Mouse (Mus musculus): Measurements from ENCODE around the gene Ulk4. TPM values are rescaled to one million over a fixed set of nuclear protein-coding genes. Genes with fewer than 3 reads are reported as not detected.

The Ulk4 gene
- polyA plus RNA-seq, 2 experiments: 0.40 to 30.5 TPM

DNA sequence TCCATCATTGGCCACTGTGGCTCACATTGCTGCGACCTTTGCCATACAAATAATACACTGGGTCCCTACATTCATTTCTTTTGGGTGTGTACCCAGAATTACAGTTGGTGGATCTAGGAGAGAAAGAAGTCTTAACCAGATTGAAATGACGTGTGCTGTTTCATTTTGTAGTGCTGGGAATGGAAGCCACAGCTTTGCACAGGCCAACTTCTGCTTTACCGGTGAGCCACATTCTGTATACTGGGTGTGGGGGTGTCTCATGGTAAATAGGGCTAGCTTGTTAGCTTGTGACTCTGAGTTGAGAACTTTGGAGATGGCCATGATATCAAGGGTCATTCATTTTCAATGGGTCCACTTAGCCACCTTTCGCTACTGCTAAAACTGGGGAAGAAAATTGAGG, 28.5 kb upstream of the Ulk4 start:
- H3K27me3 ChIP-seq (ENCODE audit: control insufficient read depth, insufficient read depth, low read length): no peaks in the 10 kb centered on the region
- H3K27ac ChIP-seq: no peak overlapping the region
- TF ChIP-seq EP300 (IDR thresholded peaks at IDR 0.05; ENCODE audit: low read depth) (no peak), CTCF (IDR thresholded peaks at IDR 0.05; ENCODE audit: low read depth) (no peak)
- H3K4me2 ChIP-seq (ENCODE audit: low read depth): no peak overlapping the region
- no peaks in the 10 kb centered on the region for H3K4me1 ChIP-seq (replicated peaks; ENCODE audit: control insufficient read depth in 2 of 2, insufficient read depth in 2 of 2, low read length in 1 of 2)
- no peak for DNase-seq (ENCODE audit: low read depth in 3 of 3, low spot score in 3 of 3)
- WGBS (ENCODE audit: insufficient replicate concordance): 70% methylated on average over 4 of the region's 4 CpGs
- H3K36me3 ChIP-seq (replicated peaks; ENCODE audit: control insufficient read depth, insufficient read depth, low read depth): no peaks in the 10 kb centered on the region
- H3K9me3 ChIP-seq (ENCODE audit: control insufficient read depth, low read length): no peaks in the 10 kb centered on the region
- H3K4me3 ChIP-seq (ENCODE audit: insufficient read depth in 1 of 2, low read depth in 2 of 2, low read length in 2 of 2): no peak overlapping the region
- no peak overlapping the region for H3K9ac ChIP-seq (replicated peaks)
- no peak for ATAC-seq (ENCODE audit: insufficient read depth)

DNA sequence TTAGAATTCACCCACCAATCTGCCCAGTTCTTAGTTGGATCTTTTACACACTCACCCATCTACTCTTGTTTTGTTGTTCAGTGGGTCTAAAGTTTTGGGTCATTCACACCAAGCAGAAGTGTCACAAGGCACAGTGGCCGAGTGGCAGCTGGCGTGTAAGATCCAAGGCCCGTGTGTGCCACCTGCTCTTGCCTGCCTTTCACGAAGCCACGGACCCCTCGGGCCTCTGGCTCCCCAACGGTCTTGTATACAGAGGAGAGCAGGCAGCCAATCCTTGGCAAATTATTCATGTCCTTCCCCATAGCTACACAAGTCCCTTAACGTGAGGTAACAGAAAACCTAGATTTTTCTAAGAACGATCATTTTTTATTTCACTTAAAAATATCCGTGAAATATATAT, 27.5 kb upstream of the Ulk4 start:
- 68% methylated on average over 10 of the region's 10 CpGs for WGBS (ENCODE audit: insufficient replicate concordance)
- TF ChIP-seq EP300 (IDR thresholded peaks at IDR 0.05; ENCODE audit: low read depth) (no peak), CTCF (IDR thresholded peaks at IDR 0.05; ENCODE audit: low read depth) (no peak)
- H3K4me2 ChIP-seq (ENCODE audit: low read depth): no peak overlapping the region
- no peak for DNase-seq (ENCODE audit: low read depth in 3 of 3, low spot score in 3 of 3)
- no peaks in the 10 kb centered on the region for H3K36me3 ChIP-seq (replicated peaks; ENCODE audit: control insufficient read depth, insufficient read depth, low read depth)
- H3K27me3 ChIP-seq (ENCODE audit: control insufficient read depth, insufficient read depth, low read length): no peaks in the 10 kb centered on the region
- no peak overlapping the region for H3K27ac ChIP-seq
- peaks cover 0 to under 1% of the 10 kb centered on the region in 2 experiments; a peak in 1 of 4 replicates for H3K4me1 ChIP-seq (replicated peaks; ENCODE audit: control insufficient read depth in 2 of 2, insufficient read depth in 2 of 2, low read length in 1 of 2)
- H3K4me3 ChIP-seq (ENCODE audit: insufficient read depth in 1 of 2, low read depth in 2 of 2, low read length in 2 of 2): no peak overlapping the region
- no peak overlapping the region for H3K9ac ChIP-seq (replicated peaks)
- no peak for ATAC-seq (ENCODE audit: insufficient read depth)
- no peaks in the 10 kb centered on the region for H3K9me3 ChIP-seq (ENCODE audit: control insufficient read depth, low read length)

DNA sequence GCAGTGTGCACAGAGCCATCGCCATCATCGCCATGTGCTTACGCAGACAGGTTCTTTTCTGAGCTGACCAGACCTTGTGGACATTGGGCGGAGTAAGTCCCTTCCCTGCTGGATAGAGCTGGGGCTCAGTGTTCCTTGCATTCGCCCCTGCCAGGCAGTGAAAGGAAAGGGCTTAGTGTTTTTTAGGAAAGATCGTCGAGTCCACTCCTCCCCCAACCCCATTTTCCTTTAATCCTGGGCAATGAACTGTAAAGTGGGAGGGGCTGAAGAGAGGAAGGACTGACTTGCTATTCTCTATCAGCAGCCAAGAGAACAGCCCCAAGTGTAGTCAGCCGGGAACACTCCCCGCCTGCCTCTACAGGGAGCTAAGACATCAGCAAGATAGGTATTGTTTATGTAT, 26.8 kb upstream of the Ulk4 start:
- Histone ChIP-seq H3K9me3 (ENCODE audit: control insufficient read depth, low read length) (no peaks in the 10 kb centered on the region), H3K27ac (no peak overlapping the region), H3K4me3 (ENCODE audit: insufficient read depth in 1 of 2, low read depth in 2 of 2, low read length in 2 of 2) (no peak overlapping the region), H3K4me1 (replicated peaks; ENCODE audit: control insufficient read depth in 2 of 2, insufficient read depth in 2 of 2, low read length in 1 of 2) (peaks cover 0 to 5% of the 10 kb centered on the region in 2 experiments), H3K9ac (replicated peaks) (no peak overlapping the region), H3K27me3 (ENCODE audit: control insufficient read depth, insufficient read depth, low read length) (no peaks in the 10 kb centered on the region), H3K4me2 (ENCODE audit: low read depth) (no peak overlapping the region), H3K36me3 (replicated peaks; ENCODE audit: control insufficient read depth, insufficient read depth, low read depth) (no peaks in the 10 kb centered on the region)
- WGBS (ENCODE audit: insufficient replicate concordance): 67% methylated on average over 9 of the region's 9 CpGs
- no peak for TF ChIP-seq EP300 (IDR thresholded peaks at IDR 0.05; ENCODE audit: low read depth)
- TF ChIP-seq CTCF (IDR thresholded peaks at IDR 0.05; ENCODE audit: low read depth): no peak
- no peak for ATAC-seq (ENCODE audit: insufficient read depth)
- no peak for DNase-seq (ENCODE audit: low read depth in 3 of 3, low spot score in 3 of 3)

DNA sequence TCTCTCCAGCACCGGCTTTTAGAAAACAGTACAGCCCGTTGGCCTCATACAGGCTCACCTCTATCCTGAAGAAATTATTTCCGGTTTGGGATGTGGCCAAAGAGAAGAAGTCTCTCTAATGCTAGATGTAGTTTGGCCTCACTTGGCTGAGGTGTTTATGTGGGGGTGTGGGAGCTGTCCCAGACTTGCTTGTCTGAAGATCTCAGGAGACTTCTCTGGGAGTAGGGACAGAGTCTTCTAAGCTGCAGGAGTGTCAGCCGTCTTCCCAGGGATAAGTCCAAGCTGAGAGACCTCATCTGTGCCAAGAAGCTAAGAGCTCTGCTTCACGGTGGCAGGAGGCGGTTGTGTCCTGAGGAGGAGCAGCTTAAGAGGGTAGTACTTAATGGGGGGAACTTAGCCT, 26.1 kb upstream of the Ulk4 start:
- Histone ChIP-seq H3K4me1 (replicated peaks; ENCODE audit: control insufficient read depth in 2 of 2, insufficient read depth in 2 of 2, low read length in 1 of 2) (peaks cover 0 to 11% of the 10 kb centered on the region in 2 experiments), H3K27ac (no peak overlapping the region), H3K4me2 (ENCODE audit: low read depth) (no peak overlapping the region), H3K27me3 (ENCODE audit: control insufficient read depth, insufficient read depth, low read length) (no peaks in the 10 kb centered on the region), H3K9me3 (ENCODE audit: control insufficient read depth, low read length) (no peaks in the 10 kb centered on the region), H3K4me3 (ENCODE audit: insufficient read depth in 1 of 2, low read depth in 2 of 2, low read length in 2 of 2) (no peak overlapping the region), H3K9ac (replicated peaks) (no peak overlapping the region), H3K36me3 (replicated peaks; ENCODE audit: control insufficient read depth, insufficient read depth, low read depth) (no peaks in the 10 kb centered on the region)
- DNase-seq (ENCODE audit: low read depth in 3 of 3, low spot score in 3 of 3) (no peak), ATAC-seq (ENCODE audit: insufficient read depth) (no peak)
- WGBS (ENCODE audit: insufficient replicate concordance): 74% methylated on average over 6 of the region's 6 CpGs
- TF ChIP-seq EP300 (IDR thresholded peaks at IDR 0.05; ENCODE audit: low read depth) (no peak), CTCF (IDR thresholded peaks at IDR 0.05; ENCODE audit: low read depth) (no peak)

DNA sequence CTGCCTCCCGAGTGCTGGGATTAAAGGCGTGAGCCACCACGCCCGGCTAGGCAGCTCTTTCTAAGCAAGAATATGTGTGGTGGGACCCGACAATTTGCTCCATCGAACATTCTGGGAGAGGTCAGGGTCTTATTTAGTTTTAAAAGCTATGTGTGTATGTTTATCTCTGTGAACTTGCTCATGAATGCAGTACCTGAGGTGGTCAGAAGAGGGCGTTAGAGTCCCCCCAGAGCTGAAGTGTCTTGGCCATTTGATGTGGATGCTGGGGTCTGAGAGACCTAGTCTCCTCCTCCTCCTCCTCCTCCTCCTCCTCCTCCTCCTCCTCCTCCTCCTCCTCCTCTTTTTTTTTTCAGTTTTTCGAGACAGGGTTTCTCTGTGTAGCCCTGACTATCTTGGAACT, 25.5 kb upstream of the Ulk4 start:
- DNase-seq (ENCODE audit: low read depth in 3 of 3, low spot score in 3 of 3) (no peak), ATAC-seq (ENCODE audit: insufficient read depth) (no peak)
- H3K4me2 ChIP-seq (ENCODE audit: low read depth): no peak overlapping the region
- peaks cover 0 to 12% of the 10 kb centered on the region in 2 experiments for H3K4me1 ChIP-seq (replicated peaks; ENCODE audit: control insufficient read depth in 2 of 2, insufficient read depth in 2 of 2, low read length in 1 of 2)
- no peaks in the 10 kb centered on the region for H3K27me3 ChIP-seq (ENCODE audit: control insufficient read depth, insufficient read depth, low read length)
- no peak overlapping the region for H3K9ac ChIP-seq (replicated peaks)
- H3K27ac ChIP-seq: no peak overlapping the region
- no peak overlapping the region for H3K4me3 ChIP-seq (ENCODE audit: insufficient read depth in 1 of 2, low read depth in 2 of 2, low read length in 2 of 2)
- TF ChIP-seq EP300 (IDR thresholded peaks at IDR 0.05; ENCODE audit: low read depth) (no peak), CTCF (IDR thresholded peaks at IDR 0.05; ENCODE audit: low read depth) (peak; percentile 48)
- H3K9me3 ChIP-seq (ENCODE audit: control insufficient read depth, low read length): no peaks in the 10 kb centered on the region
- WGBS (ENCODE audit: insufficient replicate concordance): 64% methylated on average over 7 of the region's 8 CpGs
- H3K36me3 ChIP-seq (replicated peaks; ENCODE audit: control insufficient read depth, insufficient read depth, low read depth): no peaks in the 10 kb centered on the region
